Mouse (Mus musculus) midbrain, embryonic 14.5 days (tissue): ENCODE data around the gene Mgat3. TPM values are rescaled to one million over a fixed set of nuclear protein-coding genes. Genes with fewer than 3 reads are reported as not detected.

ENCODE experiments used
- ATAC-seq: fragments of 200-750 bp; cut with Nextera tagmentation; 2 replicates; pipeline ENCODE4 v1.8.0; 2017; ENCODE audit warnings: moderate number of reproducible peaks, moderate library complexity; ENCODE audit not compliant: low FRiP score, low TSS enrichment
- DNase-seq: peaks from one replicate; pipeline ENCODE4 v3.0.0-alpha.2; 2015
- H3K27ac ChIP-seq: fragments of 300-500 bp; sonication (generic); replicated peaks from 2 replicates; pipeline ENCODE4 v1.5.1; 2014; ENCODE audit warnings: mild to moderate bottlenecking, low read depth, low read length, moderate library complexity
- H3K27me3 ChIP-seq: fragments of 300-500 bp; sonication (generic); 2 replicates; pipeline ENCODE4 v1.6.1; 2014; ENCODE audit warnings: low read length, control low read depth, mixed read lengths; ENCODE audit not compliant: control insufficient read depth, insufficient read depth
- H3K36me3 ChIP-seq: fragments of 300-500 bp; sonication (generic); 2 replicates; pipeline ENCODE4 v1.6.1; 2014; ENCODE audit warnings: low read length, control low read depth; ENCODE audit not compliant: control insufficient read depth, insufficient read depth
- H3K4me1 ChIP-seq: fragments of 300-500 bp; sonication (generic); 2 replicates; pipeline ENCODE4 v1.6.1; 2014; ENCODE audit warnings: mild to moderate bottlenecking, antibody characterized with exemption, low read length, control low read depth; ENCODE audit not compliant: control insufficient read depth, insufficient read depth
- H3K4me2 ChIP-seq: fragments of 300-500 bp; sonication (generic); 2 replicates; pipeline ENCODE4 v1.6.1; 2014; ENCODE audit warnings: mild to moderate bottlenecking, low read length, moderate library complexity
- H3K4me3 ChIP-seq: fragments of 300-500 bp; sonication (generic); replicated peaks from 2 replicates; pipeline ENCODE4 v1.5.1; 2014; ENCODE audit warnings: low read depth, low read length
- H3K9ac ChIP-seq: fragments of 300-500 bp; sonication (generic); replicated peaks from 2 replicates; pipeline ENCODE4 v1.6.1; 2014; ENCODE audit warnings: mild to moderate bottlenecking, low read length, moderate library complexity
- H3K9me3 ChIP-seq: fragments of 300-500 bp; sonication (generic); 2 replicates; pipeline ENCODE4 v1.6.1; 2016; ENCODE audit warnings: low read length, control low read depth, mixed read lengths; ENCODE audit not compliant: control insufficient read depth
- WGBS: fragments of 180-500 bp; shearing (Covaris S2); extraction: QIAGEN DNeasy Blood & Tissue Kit; methylation state at CpG from one replicate; pipeline ENCODE4 v1.1.7; 2014; 5-methylcytosine and 5-hydroxymethylcytosine counted together
- polyA plus RNA-seq: library from polyadenylated mRNA; unstranded; fragments of >200 nt; fragmentation: Nextera tagmentation; extraction: Ambion mirVana; gene quantifications from 2 replicates; pipeline ENCODE4 v1.2.1, GENCODE M21; 2014

Mgat3 gene
- polyA plus RNA-seq, 1 experiment from 2014 or later = 20.5 TPM

DNA sequence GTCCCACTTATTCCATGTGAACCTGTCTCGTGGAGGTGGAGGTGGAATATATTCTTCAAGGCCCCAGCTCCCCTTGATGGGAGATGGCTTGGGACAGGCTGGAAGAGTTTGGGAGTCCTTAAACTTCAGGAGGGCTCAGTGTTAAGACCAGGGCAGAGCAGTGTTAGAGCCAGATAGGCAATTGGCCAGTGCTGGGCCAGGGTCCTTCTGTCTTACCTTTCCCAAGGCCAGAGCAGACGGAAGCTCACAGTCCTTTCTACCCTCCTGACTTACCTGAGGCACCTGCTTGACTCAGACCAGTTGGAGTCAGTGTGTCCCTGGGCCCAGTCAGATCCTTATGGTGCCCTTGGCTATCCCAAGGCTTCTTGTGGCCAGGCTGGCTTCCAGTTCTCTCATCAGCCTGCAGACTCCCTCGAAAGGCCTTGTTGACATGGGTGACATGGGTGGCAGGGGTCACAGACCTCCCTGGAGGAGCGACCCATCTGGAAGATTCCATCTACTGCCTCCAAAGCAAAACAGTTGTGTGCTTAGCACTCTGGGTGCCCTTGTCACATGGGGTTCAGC, 11.0 kb upstream of the Mgat3 start:
- Histone ChIP-seq H3K27me3 (no peaks in the 10 kb centered on the region), H3K4me3 (no peak overlapping the region), H3K9me3 (no peaks in the 10 kb centered on the region), H3K4me2 (no peak overlapping the region), H3K27ac (no peak overlapping the region), H3K36me3 (peaks cover 57% of the 10 kb centered on the region), H3K9ac (no peak overlapping the region), H3K4me1 (no peaks in the 10 kb centered on the region)
- DNase-seq (no peak), ATAC-seq (no peak)
- 90% methylated on average over 4 of the region's 4 CpGs for WGBS

GRCm38 (mm10) chr15:80163274-80163673, 10.2 kb upstream of the Mgat3 start:
- Histone ChIP-seq H3K4me1 (no peaks in the 10 kb centered on the region), H3K4me2 (no peak overlapping the region), H3K4me3 (no peak overlapping the region), H3K27ac (no peak overlapping the region), H3K36me3 (peaks cover 49% of the 10 kb centered on the region), H3K27me3 (no peaks in the 10 kb centered on the region), H3K9me3 (no peaks in the 10 kb centered on the region), H3K9ac (no peak overlapping the region)
- no peak for DNase-seq
- ATAC-seq = no peak
- 89% methylated on average over 11 of the region's 11 CpGs for WGBS

GRCm38 (mm10) chr15:80163716-80164115, 9.8 kb upstream of the Mgat3 start:
- 90% methylated on average over 4 of the region's 4 CpGs for WGBS

DNA sequence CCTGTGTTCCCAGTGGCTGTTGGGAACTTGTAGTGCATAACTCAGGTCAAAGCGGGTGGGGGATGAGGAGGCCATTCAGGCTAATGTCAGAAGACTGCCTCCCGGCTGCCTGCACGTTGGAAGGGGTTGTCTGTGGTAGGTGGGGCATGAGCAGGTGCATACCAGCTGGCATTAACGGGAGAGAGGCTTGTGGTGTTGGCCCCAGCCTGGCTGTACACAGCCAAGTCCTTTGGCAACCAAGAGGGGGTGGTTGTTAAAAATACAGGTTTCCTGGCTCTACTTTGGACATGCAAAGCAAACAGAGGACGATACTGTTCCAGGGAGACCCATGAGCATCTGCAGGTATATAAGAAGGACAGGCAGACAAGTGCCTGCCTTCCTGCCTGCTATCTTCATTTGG, 8.1 kb upstream of the Mgat3 start:
- 63% methylated on average over 5 of the region's 5 CpGs for WGBS
- Histone ChIP-seq H3K36me3 (peaks cover 28% of the 10 kb centered on the region), H3K9me3 (no peaks in the 10 kb centered on the region), H3K4me2 (no peak overlapping the region), H3K27me3 (no peaks in the 10 kb centered on the region), H3K4me1 (no peaks in the 10 kb centered on the region), H3K27ac (no peak overlapping the region), H3K4me3 (no peak overlapping the region), H3K9ac (no peak overlapping the region)
- DNase-seq (no peak), ATAC-seq (no peak)

More at GRCm38 (mm10) chr15:80163716-80164115, 9.8 kb upstream of the Mgat3 start:
- Histone ChIP-seq H3K4me1 (no peaks in the 10 kb centered on the region), H3K27ac (no peak overlapping the region), H3K9me3 (no peaks in the 10 kb centered on the region), H3K36me3 (peaks cover 45% of the 10 kb centered on the region), H3K27me3 (no peaks in the 10 kb centered on the region), H3K4me3 (no peak overlapping the region), H3K4me2 (no peak overlapping the region), H3K9ac (no peak overlapping the region)
- ATAC-seq (no peak), DNase-seq (no peak)

DNA sequence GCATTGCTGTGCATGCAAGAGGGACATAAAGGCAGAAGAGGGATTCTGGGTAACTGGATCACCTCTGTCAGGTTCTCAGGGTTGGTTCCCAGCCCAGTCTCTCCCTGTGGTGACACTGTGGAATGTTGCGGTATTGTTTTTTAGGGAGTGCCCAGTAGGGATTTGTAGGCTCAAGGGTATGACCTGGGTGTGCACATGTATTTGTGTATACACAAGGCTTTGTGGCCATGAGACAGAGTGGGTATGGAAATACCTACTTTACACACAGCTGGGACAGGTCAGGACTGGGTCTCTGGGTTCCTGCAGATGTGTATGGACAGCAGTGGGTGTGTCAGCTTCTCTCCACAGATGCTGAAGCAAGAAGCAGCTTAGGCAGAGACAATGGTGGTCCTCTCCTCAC, 4.0 kb upstream of the Mgat3 start:
- ATAC-seq (no peak), DNase-seq (no peak)
- no peak overlapping the region for H3K27ac ChIP-seq

GRCm38 (mm10) chr15:80170357-80170756, 3.2 kb upstream of the Mgat3 start:
- no peak overlapping the region for H3K4me2 ChIP-seq
- peaks cover 9% of the 10 kb centered on the region for H3K4me1 ChIP-seq
- H3K27me3 ChIP-seq = no peaks in the 10 kb centered on the region
- no peaks in the 10 kb centered on the region for H3K9me3 ChIP-seq
- no peak overlapping the region for H3K4me3 ChIP-seq
- ATAC-seq (no peak), DNase-seq (no peak)
- no peak overlapping the region for H3K27ac ChIP-seq
- H3K36me3 ChIP-seq = no peaks in the 10 kb centered on the region
- WGBS = 59% methylated on average over 4 of the region's 4 CpGs
- H3K9ac ChIP-seq = no peak overlapping the region

More for the DNA sequence above, 4.0 kb upstream of the Mgat3 start:
- no peak overlapping the region for H3K9ac ChIP-seq
- H3K4me3 ChIP-seq = no peak overlapping the region
- H3K27me3 ChIP-seq = no peaks in the 10 kb centered on the region
- H3K4me1 ChIP-seq = 0 out of 2 replicates have a peak, but pooled peaks cover under 1% of the 10 kb centered on the region
- no peaks in the 10 kb centered on the region for H3K36me3 ChIP-seq
- H3K4me2 ChIP-seq = no peak overlapping the region
- 84% methylated on average over 1 of the region's 1 CpGs for WGBS
- H3K9me3 ChIP-seq = no peaks in the 10 kb centered on the region

- WGBS = 11% methylated on average over 8 of the region's 8 CpGs
- ATAC-seq (no peak), DNase-seq (no peak)
- Histone ChIP-seq H3K9me3 (no peaks in the 10 kb centered on the region), H3K4me2 (no peak overlapping the region), H3K9ac (no peak overlapping the region), H3K4me1 (peaks cover 11% of the 10 kb centered on the region), H3K27me3 (no peaks in the 10 kb centered on the region), H3K4me3 (no peak overlapping the region), H3K27ac (no peak overlapping the region), H3K36me3 (no peaks in the 10 kb centered on the region)
Observed at GRCm38 (mm10) chr15:80171286-80171685, 2.2 kb upstream of the Mgat3 start.

GRCm38 (mm10) chr15:80171791-80172190, 1.7 kb upstream of the Mgat3 start:
- no peak for DNase-seq
- no peaks in the 10 kb centered on the region for H3K27me3 ChIP-seq
- no peak for ATAC-seq
- no peaks in the 10 kb centered on the region for H3K9me3 ChIP-seq
- no peak overlapping the region for H3K4me2 ChIP-seq
- 24% methylated on average over 6 of the region's 6 CpGs for WGBS
- peaks cover 13% of the 10 kb centered on the region for H3K4me1 ChIP-seq
- H3K9ac ChIP-seq = no peak overlapping the region
- H3K36me3 ChIP-seq = no peaks in the 10 kb centered on the region
- H3K27ac ChIP-seq = no peak overlapping the region
- H3K4me3 ChIP-seq = no peak overlapping the region

DNA sequence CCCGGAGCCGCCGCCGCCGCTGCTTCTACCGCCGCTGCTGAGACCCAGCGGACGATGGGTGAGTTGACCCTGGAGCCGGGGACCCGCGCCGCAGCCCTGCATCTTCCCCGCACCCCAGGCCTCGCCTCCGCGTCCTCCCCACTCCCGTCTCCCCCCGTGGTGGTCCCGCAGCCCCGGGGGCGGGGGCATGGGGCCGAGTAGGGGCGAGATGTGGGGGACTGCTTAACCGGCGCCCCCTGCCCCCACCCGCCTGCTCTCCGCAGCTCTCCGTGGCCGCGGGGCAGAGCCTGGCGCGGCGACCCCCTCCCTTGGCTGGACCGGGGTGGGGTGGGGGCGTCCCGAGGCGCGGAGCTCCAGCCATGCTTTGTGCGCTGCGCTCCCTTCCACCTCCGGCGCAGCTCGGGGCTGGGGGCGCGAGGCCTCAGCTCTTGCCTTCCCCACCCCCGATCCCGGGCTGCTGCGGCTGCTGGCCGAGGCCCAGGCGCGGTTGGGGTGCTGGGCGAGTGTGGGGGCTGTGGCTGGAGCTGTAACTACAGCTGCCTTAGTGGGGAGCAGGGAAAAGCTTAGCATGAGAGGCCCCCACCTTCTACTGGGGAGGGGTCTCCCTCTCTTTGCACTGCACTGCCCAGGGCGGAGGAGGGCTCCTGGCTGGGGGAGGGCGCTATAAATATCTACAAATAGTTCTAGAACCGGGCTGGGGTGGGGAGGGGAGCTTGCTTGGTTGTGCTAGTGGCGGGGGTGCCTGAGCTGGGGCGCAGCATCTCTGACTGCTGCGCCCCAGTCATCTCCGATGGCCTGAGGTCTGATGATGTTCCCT, 468 bp downstream of the Mgat3 start:
- peak overlapping the region; percentile 99 for H3K9ac ChIP-seq
- WGBS = under 1% methylated on average over 49 of the region's 60 CpGs
- ATAC-seq (peak; percentile 63), DNase-seq (peak; percentile 72)
- peak overlapping the region; percentile 97 for H3K4me3 ChIP-seq
- peaks cover 15% of the 10 kb centered on the region for H3K4me1 ChIP-seq
- peak overlapping the region; percentile 75 for H3K4me2 ChIP-seq
- no peaks in the 10 kb centered on the region for H3K36me3 ChIP-seq
- peak overlapping the region; percentile 96 for H3K27ac ChIP-seq
- no peaks in the 10 kb centered on the region for H3K9me3 ChIP-seq
- no peaks in the 10 kb centered on the region for H3K27me3 ChIP-seq
